Mouse (Mus musculus) midbrain, embryonic 15.5 days (tissue): ENCODE data around the gene Tsen2. TPM values are rescaled to one million over a fixed set of nuclear protein-coding genes. Genes with fewer than 3 reads are reported as not detected.

ENCODE experiments used
- ATAC-seq: fragments of 200-750 bp; cut with Nextera tagmentation; replicated peaks from 2 replicates; pipeline ENCODE4 v1.8.0; 2017; ENCODE audit warnings: moderate TSS enrichment
- H3K27ac ChIP-seq: fragments of 300-500 bp; sonication (generic); 2 replicates; pipeline ENCODE4 v1.5.1; 2015; ENCODE audit warnings: mild to moderate bottlenecking, inconsistent platforms
- H3K27me3 ChIP-seq: fragments of 300-500 bp; sonication (generic); replicated peaks from 2 replicates; pipeline ENCODE4 v1.6.1; 2015; ENCODE audit warnings: inconsistent platforms
- H3K36me3 ChIP-seq: fragments of 300-500 bp; sonication (generic); replicated peaks from 2 replicates; pipeline ENCODE4 v1.6.1; 2015; ENCODE audit warnings: inconsistent platforms
- H3K4me1 ChIP-seq: fragments of 300-500 bp; sonication (generic); 2 replicates; pipeline ENCODE4 v1.6.1; 2015; ENCODE audit warnings: inconsistent platforms
- H3K4me2 ChIP-seq: fragments of 300-500 bp; sonication (generic); 2 replicates; pipeline ENCODE4 v1.6.1; 2015; ENCODE audit warnings: inconsistent platforms, mild to moderate bottlenecking, moderate library complexity
- H3K4me3 ChIP-seq: fragments of 300-500 bp; sonication (generic); 2 replicates; pipeline ENCODE4 v1.5.1; 2015; ENCODE audit warnings: mild to moderate bottlenecking, inconsistent platforms
- H3K9ac ChIP-seq: fragments of 300-500 bp; sonication (generic); 2 replicates; pipeline ENCODE4 v1.6.1; 2015; ENCODE audit warnings: mild to moderate bottlenecking, inconsistent platforms
- H3K9me3 ChIP-seq: fragments of 300-500 bp; sonication (generic); 2 replicates; pipeline ENCODE4 v1.6.1; 2016; ENCODE audit warnings: inconsistent platforms
- whole genome bisulfite sequencing: fragments of 180-500 bp; shearing (Covaris S2); methylation state at CpG from one replicate; pipeline ENCODE4 v1.1.7; 2015; ENCODE audit warnings: mixed read lengths; 5-methylcytosine and 5-hydroxymethylcytosine counted together
- polyA plus RNA-seq: library from polyadenylated mRNA; unstranded; fragments of >200 nt; fragmentation: Nextera tagmentation; extraction: Ambion mirVana; gene quantifications from 2 replicates; pipeline ENCODE4 v1.2.1, GENCODE M21; 2015

The Tsen2 gene
- 34.6 and 35.5 TPM in 2 replicates for polyA plus RNA-seq

GRCm38 (mm10) chr6:115544442-115544970 lies at the start of gene Tsen2:
Gene Tsen2, plus strand, starts transcription at chr6:115544664.
- WGBS: under 1% methylated on average over 38 of the region's 38 CpGs
- H3K9ac ChIP-seq: peak within 1 kb of the TSS; percentile 66
- peak; percentile 96 for ATAC-seq
- no peaks in the 10 kb centered on the region for H3K27me3 ChIP-seq
- H3K4me2 ChIP-seq: peak within 1 kb of the TSS; percentile 57
- H3K36me3 ChIP-seq: peaks cover 4% of the 10 kb centered on the region
- H3K4me3 ChIP-seq: peak within 1 kb of the TSS; percentile 57
- H3K9me3 ChIP-seq: no peaks in the 10 kb centered on the region
- peak within 1 kb of the TSS; percentile 85 for H3K27ac ChIP-seq
- peaks cover 12% of the 10 kb centered on the region for H3K4me1 ChIP-seq

GRCm38 (mm10) chr6:115499540-115499939 lies 44.9 kb upstream of the Tsen2 start:
- Histone ChIP-seq H3K4me3 (no peak overlapping the region), H3K27ac (no peak overlapping the region), H3K4me1 (no peaks in the 10 kb centered on the region), H3K9ac (no peak overlapping the region), H3K36me3 (no peaks in the 10 kb centered on the region), H3K9me3 (no peaks in the 10 kb centered on the region), H3K4me2 (no peak overlapping the region), H3K27me3 (no peaks in the 10 kb centered on the region)
- ATAC-seq: no peak
- WGBS: 71% methylated on average over 14 of the region's 14 CpGs

GRCm38 (mm10) chr6:115500234-115500633 lies 44.2 kb upstream of the Tsen2 start:
- 86% methylated on average over 10 of the region's 10 CpGs for WGBS
- ATAC-seq: no peak
- no peaks in the 10 kb centered on the region for H3K9me3 ChIP-seq
- no peak overlapping the region for H3K9ac ChIP-seq
- H3K4me3 ChIP-seq: no peak overlapping the region
- H3K27me3 ChIP-seq: no peaks in the 10 kb centered on the region
- no peak overlapping the region for H3K27ac ChIP-seq
- no peaks in the 10 kb centered on the region for H3K4me1 ChIP-seq
- no peak overlapping the region for H3K4me2 ChIP-seq
- no peaks in the 10 kb centered on the region for H3K36me3 ChIP-seq

- Histone ChIP-seq H3K4me2 (no peak overlapping the region), H3K9ac (no peak overlapping the region), H3K36me3 (no peaks in the 10 kb centered on the region), H3K4me1 (no peaks in the 10 kb centered on the region), H3K27ac (no peak overlapping the region), H3K9me3 (no peaks in the 10 kb centered on the region), H3K27me3 (no peaks in the 10 kb centered on the region), H3K4me3 (no peak overlapping the region)
- 77% methylated on average over 3 of the region's 3 CpGs for WGBS
- no peak for ATAC-seq
These were observed 43.3 kb upstream of the Tsen2 start for GRCm38 (mm10) chr6:115501131-115501530.

- Histone ChIP-seq H3K4me1 (no peaks in the 10 kb centered on the region), H3K4me3 (no peak overlapping the region), H3K9ac (no peak overlapping the region), H3K4me2 (no peak overlapping the region), H3K36me3 (no peaks in the 10 kb centered on the region), H3K27ac (no peak overlapping the region), H3K9me3 (no peaks in the 10 kb centered on the region), H3K27me3 (no peaks in the 10 kb centered on the region)
- WGBS: 96% methylated on average over 4 of the region's 4 CpGs
- no peak for ATAC-seq
These were observed 41.4 kb upstream of the Tsen2 start for GRCm38 (mm10) chr6:115503038-115503437.

GRCm38 (mm10) chr6:115503549-115504159 lies 40.8 kb upstream of the Tsen2 start:
- ATAC-seq: no peak
- no peaks in the 10 kb centered on the region for H3K36me3 ChIP-seq

GRCm38 (mm10) chr6:115504160-115504558 lies 40.3 kb upstream of the Tsen2 start:
- Histone ChIP-seq H3K9me3 (no peaks in the 10 kb centered on the region; the same call in 1 of the 2 replicates), H3K27ac (no peak overlapping the region), H3K36me3 (no peaks in the 10 kb centered on the region), H3K4me3 (no peak overlapping the region), H3K4me2 (no peak overlapping the region), H3K27me3 (no peaks in the 10 kb centered on the region), H3K4me1 (no peaks in the 10 kb centered on the region), H3K9ac (no peak overlapping the region)
- 89% methylated on average over 3 of the region's 3 CpGs for WGBS
- no peak for ATAC-seq

More at GRCm38 (mm10) chr6:115503549-115504159, 40.8 kb upstream of the Tsen2 start:
- Histone ChIP-seq H3K4me3 (no peak overlapping the region), H3K27ac (no peak overlapping the region), H3K4me1 (no peaks in the 10 kb centered on the region), H3K9ac (no peak overlapping the region), H3K27me3 (no peaks in the 10 kb centered on the region), H3K4me2 (no peak overlapping the region), H3K9me3 (no peaks in the 10 kb centered on the region; the same call in 1 of the 2 replicates)
- 91% methylated on average over 10 of the region's 10 CpGs for WGBS

GRCm38 (mm10) chr6:115504915-115505314 lies 39.5 kb upstream of the Tsen2 start:
- no peak overlapping the region for H3K9ac ChIP-seq
- no peak overlapping the region for H3K4me2 ChIP-seq
- no peaks in the 10 kb centered on the region; the same call in 1 of the 2 replicates for H3K9me3 ChIP-seq
- H3K27me3 ChIP-seq: no peaks in the 10 kb centered on the region
- H3K36me3 ChIP-seq: no peaks in the 10 kb centered on the region
- 87% methylated on average over 5 of the region's 5 CpGs for WGBS
- no peak overlapping the region for H3K27ac ChIP-seq
- no peak overlapping the region for H3K4me3 ChIP-seq
- no peak for ATAC-seq
- H3K4me1 ChIP-seq: no peaks in the 10 kb centered on the region

GRCm38 (mm10) chr6:115506425-115506824 lies 38.0 kb upstream of the Tsen2 start:
- no peak for ATAC-seq
- Histone ChIP-seq H3K4me2 (no peak overlapping the region), H3K9me3 (no peaks in the 10 kb centered on the region; the same call in 1 of the 2 replicates), H3K36me3 (no peaks in the 10 kb centered on the region), H3K9ac (no peak overlapping the region), H3K4me1 (no peaks in the 10 kb centered on the region), H3K27ac (no peak overlapping the region), H3K27me3 (no peaks in the 10 kb centered on the region), H3K4me3 (no peak overlapping the region)
- 90% methylated on average over 1 of the region's 1 CpGs for WGBS

GRCm38 (mm10) chr6:115511447-115511846 lies 33.0 kb upstream of the Tsen2 start:
- Histone ChIP-seq H3K4me1 (no peaks in the 10 kb centered on the region), H3K27me3 (no peaks in the 10 kb centered on the region), H3K9me3 (no peaks in the 10 kb centered on the region; the same call in 1 of the 2 replicates), H3K4me2 (no peak overlapping the region), H3K27ac (no peak overlapping the region), H3K36me3 (no peaks in the 10 kb centered on the region), H3K9ac (no peak overlapping the region), H3K4me3 (no peak overlapping the region)
- no peak for ATAC-seq
- WGBS: 91% methylated on average over 3 of the region's 3 CpGs

- no peak overlapping the region for H3K4me3 ChIP-seq
- H3K9me3 ChIP-seq: no peaks in the 10 kb centered on the region; the same call in 1 of the 2 replicates
- H3K9ac ChIP-seq: no peak overlapping the region
- no peak overlapping the region for H3K4me2 ChIP-seq
- H3K4me1 ChIP-seq: no peaks in the 10 kb centered on the region
- no peaks in the 10 kb centered on the region for H3K27me3 ChIP-seq
- 91% methylated on average over 4 of the region's 4 CpGs for WGBS
- no peak for ATAC-seq
- no peaks in the 10 kb centered on the region for H3K36me3 ChIP-seq
- no peak overlapping the region for H3K27ac ChIP-seq
These were observed 31.3 kb upstream of the Tsen2 start for GRCm38 (mm10) chr6:115513207-115513606.

- no peak overlapping the region for H3K4me3 ChIP-seq
- H3K36me3 ChIP-seq: no peaks in the 10 kb centered on the region
- H3K4me2 ChIP-seq: no peak overlapping the region
- H3K9ac ChIP-seq: no peak overlapping the region
- no peak for ATAC-seq
- H3K27ac ChIP-seq: no peak overlapping the region
- H3K9me3 ChIP-seq: no peaks in the 10 kb centered on the region
- no peaks in the 10 kb centered on the region for H3K4me1 ChIP-seq
- no peaks in the 10 kb centered on the region for H3K27me3 ChIP-seq
- 81% methylated on average over 4 of the region's 4 CpGs for WGBS
These were observed 26.6 kb upstream of the Tsen2 start for GRCm38 (mm10) chr6:115517904-115518303.

- Histone ChIP-seq H3K36me3 (no peaks in the 10 kb centered on the region), H3K4me1 (no peaks in the 10 kb centered on the region), H3K9ac (no peak overlapping the region), H3K27ac (no peak overlapping the region), H3K4me2 (no peak overlapping the region), H3K4me3 (no peak overlapping the region), H3K9me3 (no peaks in the 10 kb centered on the region), H3K27me3 (no peaks in the 10 kb centered on the region)
- no peak for ATAC-seq
- WGBS: 62% methylated on average over 2 of the region's 2 CpGs
These were observed 26.1 kb upstream of the Tsen2 start for GRCm38 (mm10) chr6:115518352-115518751.
